Mouse (Mus musculus): ENCODE data around the gene Aqp7. TPM values are rescaled to one million over a fixed set of nuclear protein-coding genes. Genes with fewer than 3 reads are reported as not detected.

The Aqp7 gene
- total RNA-seq, 2 experiments from 2014 or later, result not detected

GRCm38 (mm10) chr4:41021094-41021493 lies 26.8 kb downstream of the Aqp7 start:
- ATAC-seq (replicated peaks; ENCODE audit: poor library complexity, severe bottlenecking), result no peak

GRCm38 (mm10) chr4:41015798-41016197 lies 32.1 kb downstream of the Aqp7 start:
- ATAC-seq (replicated peaks; ENCODE audit: poor library complexity, severe bottlenecking), result no peak

GRCm38 (mm10) chr4:41013351-41013750 lies 34.6 kb downstream of the Aqp7 start:
- no peak for ATAC-seq (replicated peaks; ENCODE audit: poor library complexity, severe bottlenecking)

- ATAC-seq (replicated peaks; ENCODE audit: poor library complexity, severe bottlenecking), result no peak
Observed at GRCm38 (mm10) chr4:41000842-41001639, 46.9 kb downstream of the Aqp7 start.

- no peak for ATAC-seq (replicated peaks; ENCODE audit: poor library complexity, severe bottlenecking)
Observed at GRCm38 (mm10) chr4:41000271-41000670, 47.7 kb downstream of the Aqp7 start.

GRCm38 (mm10) chr4:40997916-40998315 lies 50.0 kb downstream of the Aqp7 start:
- no peak for ATAC-seq (replicated peaks; ENCODE audit: poor library complexity, severe bottlenecking)

- no peak for ATAC-seq (replicated peaks; ENCODE audit: poor library complexity, severe bottlenecking)
Observed at GRCm38 (mm10) chr4:40996302-40996701, 51.6 kb downstream of the Aqp7 start.

- ATAC-seq (replicated peaks; ENCODE audit: poor library complexity, severe bottlenecking), result no peak
Observed at GRCm38 (mm10) chr4:40989633-40990032, 58.3 kb downstream of the Aqp7 start.

- ATAC-seq (replicated peaks; ENCODE audit: poor library complexity, severe bottlenecking), result no peak
Observed at GRCm38 (mm10) chr4:40983686-40984085, 64.3 kb downstream of the Aqp7 start.

Other genes starting within 250 kb of the Aqp7 start
- 74.8 and 78.1 TPM in 2 replicates for gene B4galt1, start 194.1 kb downstream of the Aqp7 start, total RNA-seq (2014; fragmentation: Nextera tagmentation)
- 45.0 and 45.5 TPM in 2 replicates for gene B4galt1, start 194.1 kb downstream of the Aqp7 start, total RNA-seq (2017)
- not detected in 2 replicates for gene Spink4, start 128.1 kb downstream of the Aqp7 start, total RNA-seq (2014; fragmentation: Nextera tagmentation)
- gene Spink4, start 128.1 kb downstream of the Aqp7 start, total RNA-seq (2017), result not detected in 2 replicates
- gene Bag1, start 99.8 kb downstream of the Aqp7 start, total RNA-seq (2014; fragmentation: Nextera tagmentation), result 135 and 146 TPM in 2 replicates
- 325 and 367 TPM in 2 replicates for gene Bag1, start 99.8 kb downstream of the Aqp7 start, total RNA-seq (2017)
- 29.9 and 35.6 TPM in 2 replicates for gene Chmp5, start 99.7 kb downstream of the Aqp7 start, total RNA-seq (2014; fragmentation: Nextera tagmentation)
- gene Chmp5, start 99.7 kb downstream of the Aqp7 start, total RNA-seq (2017), result 57.8 and 87.8 TPM in 2 replicates
- gene Nfx1, start 77.2 kb downstream of the Aqp7 start, total RNA-seq (2014; fragmentation: Nextera tagmentation), result 60.0 and 67.3 TPM in 2 replicates
- 63.7 and 66.7 TPM in 2 replicates for gene Nfx1, start 77.2 kb downstream of the Aqp7 start, total RNA-seq (2017)
- gene Aqp3, start 50.0 kb upstream of the Aqp7 start, total RNA-seq (2014; fragmentation: Nextera tagmentation), result not detected in 2 replicates
- gene Aqp3, start 50.0 kb upstream of the Aqp7 start, total RNA-seq (2017), result not detected in 2 replicates
- 33.0 and 37.3 TPM in 2 replicates for gene Nol6, start 76.3 kb upstream of the Aqp7 start, total RNA-seq (2014; fragmentation: Nextera tagmentation)
- 22.4 and 45.9 TPM in 2 replicates for gene Nol6, start 76.3 kb upstream of the Aqp7 start, total RNA-seq (2017)
- gene Ube2r2, start 87.6 kb upstream of the Aqp7 start, total RNA-seq (2014; fragmentation: Nextera tagmentation), result 135 and 142 TPM in 2 replicates
- 26.7 and 28.1 TPM in 2 replicates for gene Ube2r2, start 87.6 kb upstream of the Aqp7 start, total RNA-seq (2017)
- 51.8 and 75.7 TPM in 2 replicates for gene Ubap2, start 227.0 kb upstream of the Aqp7 start, total RNA-seq (2014; fragmentation: Nextera tagmentation)
- gene Ubap2, start 227.0 kb upstream of the Aqp7 start, total RNA-seq (2017), result 19.8 and 28.6 TPM in 2 replicates